Mouse (Mus musculus): Measurements from ENCODE around the gene Olfr1417. TPM values are rescaled to one million over a fixed set of nuclear protein-coding genes. Genes with fewer than 3 reads are reported as not detected.
"Not testable (repeated sequence)": the region's sequence is repeated elsewhere in the genome, so short reads cannot be mapped to it uniquely, and the experiment has no call there.

Gene Olfr1417
- not detected in 2 replicates for polyA plus RNA-seq (2015; fragmentation: Nextera tagmentation; extraction: Ambion mirVana)

- ATAC-seq, result no peak
- Histone ChIP-seq H3K36me3 (no peaks in the 10 kb centered on the region), H3K4me2 (replicated peaks) (no peak within 1 kb of the TSS), H3K9ac (no peak within 1 kb of the TSS), H3K9me3 (no peaks in the 10 kb centered on the region), H3K27ac (no peak within 1 kb of the TSS), H3K27me3 (replicated peaks) (no peaks in the 10 kb centered on the region), H3K4me3 (replicated peaks) (no peak within 1 kb of the TSS), H3K4me1 (replicated peaks) (no peaks in the 10 kb centered on the region)
- 90% methylated on average over 4 of the region's 4 CpGs for WGBS
Measured at GRCm38 (mm10) chr19:11839119-11839518, at the start of gene Olfr1417. Olfr1417 (minus strand) TSS chr19:11839219.

GRCm38 (mm10) chr19:11886265-11886664, 47.2 kb upstream of the Olfr1417 start, which contains the start of gene Olfr1420:
Olfr1420 (plus strand) TSS chr19:11886565.
- no peaks in the 10 kb centered on the region for H3K4me1 ChIP-seq (replicated peaks)
- H3K4me2 ChIP-seq (replicated peaks), result no peak within 1 kb of the TSS
- no peak within 1 kb of the TSS for H3K9ac ChIP-seq
- H3K4me3 ChIP-seq (replicated peaks), result no peak within 1 kb of the TSS
- no peaks in the 10 kb centered on the region for H3K36me3 ChIP-seq
- H3K27ac ChIP-seq, result no peak within 1 kb of the TSS
- 45% methylated on average over 1 of the region's 1 CpGs for WGBS
- no peaks in the 10 kb centered on the region for H3K27me3 ChIP-seq (replicated peaks)
- no peak for ATAC-seq
- H3K9me3 ChIP-seq, result no peaks in the 10 kb centered on the region

GRCm38 (mm10) chr19:11878404-11878803, 39.4 kb upstream of the Olfr1417 start:
- not testable (repeated sequence) for H3K27ac ChIP-seq; H3K4me2 ChIP-seq (replicated peaks); H3K36me3 ChIP-seq; H3K9me3 ChIP-seq; H3K9ac ChIP-seq; H3K4me1 ChIP-seq (replicated peaks); H3K27me3 ChIP-seq (replicated peaks); ATAC-seq; H3K4me3 ChIP-seq (replicated peaks)
- 62% methylated on average over 22 of the region's 22 CpGs for WGBS

DNA sequence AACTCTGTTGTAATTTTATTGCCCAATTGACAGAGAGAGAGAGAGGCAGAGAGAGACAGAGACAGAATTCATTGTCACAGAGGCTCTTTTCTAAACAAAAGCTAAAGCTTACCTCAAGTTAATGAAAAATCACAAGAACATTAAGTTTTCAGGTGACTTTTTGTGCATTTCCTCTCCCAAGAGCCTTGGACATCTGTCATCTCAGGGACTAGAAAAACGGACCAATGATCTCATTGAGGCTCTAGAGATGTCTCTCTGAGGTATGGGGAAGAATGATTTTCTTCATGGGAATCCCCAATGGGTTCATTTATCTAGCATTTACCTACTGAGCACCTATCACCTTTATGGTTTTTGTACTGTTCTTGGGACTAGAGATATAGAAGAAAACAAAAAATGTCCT, 36.0 kb upstream of the Olfr1417 start, which contains the start of gene Olfr1419:
Olfr1419 (minus strand) TSS at position 101 of the 400 bp plus-strand sequence.
- no peaks in the 10 kb centered on the region for H3K9me3 ChIP-seq
- H3K4me1 ChIP-seq (replicated peaks), result no peaks in the 10 kb centered on the region
- no peak within 1 kb of the TSS for H3K4me2 ChIP-seq (replicated peaks)
- no peak for ATAC-seq
- H3K27me3 ChIP-seq (replicated peaks), result no peaks in the 10 kb centered on the region
- no peak within 1 kb of the TSS for H3K4me3 ChIP-seq (replicated peaks)
- no peak within 1 kb of the TSS for H3K27ac ChIP-seq
- H3K9ac ChIP-seq, result no peak within 1 kb of the TSS
- WGBS, result 41% methylated on average over 1 of the region's 1 CpGs
- no peaks in the 10 kb centered on the region for H3K36me3 ChIP-seq

DNA sequence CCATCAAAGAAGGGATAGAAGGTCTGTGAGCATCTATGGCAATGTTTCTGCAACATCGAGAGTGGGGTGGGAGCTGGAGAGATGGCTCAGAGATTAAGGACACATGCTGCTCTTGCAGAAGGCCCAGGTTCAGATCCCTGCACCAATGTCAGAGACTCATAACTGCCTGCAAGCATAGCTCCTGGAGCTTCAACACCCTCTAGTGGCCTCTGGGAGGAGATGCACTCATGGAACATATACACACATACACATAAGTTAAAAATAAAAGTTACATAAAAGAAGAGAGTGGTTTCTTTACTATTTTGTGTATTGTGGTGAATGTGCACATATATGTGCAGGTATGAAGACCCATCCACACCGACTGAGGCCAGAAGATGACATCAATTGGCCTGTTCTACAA, 28.8 kb upstream of the Olfr1417 start:
- WGBS, result 83% methylated on average over 2 of the region's 2 CpGs
- ATAC-seq, result no peak
- H3K4me2 ChIP-seq (replicated peaks), result no peak overlapping the region

GRCm38 (mm10) chr19:11860966-11861365, 21.9 kb upstream of the Olfr1417 start, which contains the start of gene Olfr1418:
Olfr1418 (minus strand) TSS chr19:11861066.
- H3K4me3 ChIP-seq (replicated peaks), result no peak within 1 kb of the TSS
- no peak within 1 kb of the TSS for H3K4me2 ChIP-seq (replicated peaks)
- no peak within 1 kb of the TSS for H3K9ac ChIP-seq
- no peaks in the 10 kb centered on the region for H3K36me3 ChIP-seq
- no peaks in the 10 kb centered on the region for H3K27me3 ChIP-seq (replicated peaks)
- no peak for ATAC-seq
- H3K4me1 ChIP-seq (replicated peaks), result no peaks in the 10 kb centered on the region
- WGBS, result 98% methylated on average over 1 of the region's 1 CpGs
- no peaks in the 10 kb centered on the region for H3K9me3 ChIP-seq
- no peak within 1 kb of the TSS for H3K27ac ChIP-seq

More for the DNA sequence above, 28.8 kb upstream of the Olfr1417 start:
- Histone ChIP-seq H3K9ac (no peak overlapping the region), H3K27ac (no peak overlapping the region), H3K4me3 (replicated peaks) (no peak overlapping the region), H3K36me3 (no peaks in the 10 kb centered on the region), H3K9me3 (no peaks in the 10 kb centered on the region), H3K27me3 (replicated peaks) (no peaks in the 10 kb centered on the region), H3K4me1 (replicated peaks) (no peaks in the 10 kb centered on the region)

DNA sequence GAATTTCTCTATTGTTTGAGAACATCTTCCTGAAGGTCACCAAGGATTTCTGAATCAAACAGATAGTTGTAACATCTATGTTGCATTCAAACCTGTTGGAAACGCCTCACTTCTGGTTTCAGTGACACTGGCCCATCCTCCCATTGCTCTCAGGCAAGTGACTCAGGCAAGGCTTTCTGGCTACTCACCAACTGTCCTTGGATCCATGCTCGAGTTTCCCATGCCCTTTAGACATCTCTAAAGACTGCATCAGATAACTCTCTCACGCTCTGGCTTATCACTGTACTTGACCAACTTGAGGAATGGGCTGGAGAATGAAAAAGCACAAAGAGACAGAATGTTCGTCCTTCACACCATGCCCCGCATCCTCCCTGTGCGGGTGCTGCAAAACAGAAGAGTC, 17.5 kb upstream of the Olfr1417 start:
- Histone ChIP-seq H3K27me3 (replicated peaks) (no peaks in the 10 kb centered on the region), H3K4me2 (replicated peaks) (no peak overlapping the region), H3K27ac (no peak overlapping the region), H3K36me3 (no peaks in the 10 kb centered on the region), H3K4me1 (replicated peaks) (no peaks in the 10 kb centered on the region), H3K9ac (no peak overlapping the region), H3K9me3 (no peaks in the 10 kb centered on the region), H3K4me3 (replicated peaks) (no peak overlapping the region)
- whole genome bisulfite sequencing, result 69% methylated on average over 6 of the region's 6 CpGs
- ATAC-seq, result no peak

DNA sequence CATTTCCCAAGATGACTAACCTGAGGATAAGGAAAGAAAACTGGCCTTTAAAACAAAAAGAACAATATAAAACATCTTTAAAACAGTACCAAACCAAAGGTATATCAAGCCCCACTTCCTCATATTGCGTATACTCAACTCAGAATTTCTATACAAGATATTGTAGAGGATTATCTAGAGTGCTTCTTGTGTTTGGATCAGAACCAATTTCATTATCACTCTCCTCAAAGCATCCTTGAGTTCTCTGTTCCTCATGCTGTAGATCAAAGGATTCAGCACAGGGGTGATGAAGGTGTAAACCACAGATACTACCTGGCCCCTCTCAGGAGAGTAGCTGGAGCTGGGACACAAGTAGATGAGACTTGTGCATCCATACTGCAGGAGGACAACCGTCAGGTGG, 15.8 kb upstream of the Olfr1417 start:
- Histone ChIP-seq H3K27me3 (replicated peaks) (no peaks in the 10 kb centered on the region), H3K36me3 (no peaks in the 10 kb centered on the region), H3K4me3 (replicated peaks) (no peak overlapping the region), H3K4me2 (replicated peaks) (no peak overlapping the region), H3K9me3 (no peaks in the 10 kb centered on the region), H3K9ac (no peak overlapping the region), H3K27ac (no peak overlapping the region), H3K4me1 (replicated peaks) (no peaks in the 10 kb centered on the region)
- WGBS, result 88% methylated on average over 2 of the region's 2 CpGs
- ATAC-seq, result no peak

- Histone ChIP-seq H3K9me3 (no peaks in the 10 kb centered on the region), H3K9ac (no peak overlapping the region), H3K27me3 (replicated peaks) (no peaks in the 10 kb centered on the region), H3K4me2 (replicated peaks) (no peak overlapping the region), H3K4me3 (replicated peaks) (no peak overlapping the region), H3K4me1 (replicated peaks) (no peaks in the 10 kb centered on the region), H3K36me3 (no peaks in the 10 kb centered on the region), H3K27ac (no peak overlapping the region)
- no peak for ATAC-seq
- WGBS, result 72% methylated on average over 4 of the region's 4 CpGs
Measured at GRCm38 (mm10) chr19:11852652-11853051, 13.6 kb upstream of the Olfr1417 start.

- H3K36me3 ChIP-seq, result no peaks in the 10 kb centered on the region
- no peak overlapping the region for H3K4me2 ChIP-seq (replicated peaks)
- no peak overlapping the region for H3K4me3 ChIP-seq (replicated peaks)
- no peaks in the 10 kb centered on the region for H3K4me1 ChIP-seq (replicated peaks)
- ATAC-seq, result no peak
- H3K9me3 ChIP-seq, result no peaks in the 10 kb centered on the region
- 86% methylated on average over 4 of the region's 4 CpGs for WGBS
- no peak overlapping the region for H3K9ac ChIP-seq
- H3K27me3 ChIP-seq (replicated peaks), result no peaks in the 10 kb centered on the region
- H3K27ac ChIP-seq, result no peak overlapping the region
Measured at GRCm38 (mm10) chr19:11846333-11846732, 7.3 kb upstream of the Olfr1417 start.

GRCm38 (mm10) chr19:11823346-11824065, 15.5 kb downstream of the Olfr1417 start:
- H3K36me3 ChIP-seq, result no peaks in the 10 kb centered on the region
- no peak for ATAC-seq
- WGBS, result 44% methylated on average over 4 of the region's 4 CpGs
- H3K9ac ChIP-seq, result no peak overlapping the region
- no peak overlapping the region for H3K4me3 ChIP-seq (replicated peaks)
- H3K4me1 ChIP-seq (replicated peaks), result peaks cover 4% of the 10 kb centered on the region; the same call in 1 of the 2 replicates
- no peaks in the 10 kb centered on the region for H3K27me3 ChIP-seq (replicated peaks)
- H3K9me3 ChIP-seq, result no peaks in the 10 kb centered on the region
- no peak overlapping the region for H3K27ac ChIP-seq
- no peak overlapping the region for H3K4me2 ChIP-seq (replicated peaks)

- peak overlapping the region; percentile 17; the same call in 1 of the 2 replicates for H3K27ac ChIP-seq
- H3K9ac ChIP-seq, result 0 out of 2 replicates have a peak overlapping the region, but pooled peaks have one; percentile 81
- no peaks in the 10 kb centered on the region for H3K27me3 ChIP-seq (replicated peaks)
- peaks cover 10% of the 10 kb centered on the region; the same call in 1 of the 2 replicates for H3K4me1 ChIP-seq (replicated peaks)
- WGBS, result 29% methylated on average over 6 of the region's 6 CpGs
- no peaks in the 10 kb centered on the region for H3K36me3 ChIP-seq
- H3K4me3 ChIP-seq (replicated peaks), result peak overlapping the region; percentile 90
- ATAC-seq, result no peak
- peak overlapping the region; percentile 89 for H3K4me2 ChIP-seq (replicated peaks)
- H3K9me3 ChIP-seq, result no peaks in the 10 kb centered on the region
Measured at GRCm38 (mm10) chr19:11820211-11820610, 18.8 kb downstream of the Olfr1417 start.

GRCm38 (mm10) chr19:11819800-11820199, 19.2 kb downstream of the Olfr1417 start:
- H3K9me3 ChIP-seq, result no peaks in the 10 kb centered on the region
- H3K27ac ChIP-seq, result peak overlapping the region; percentile 17; the same call in 1 of the 2 replicates
- no peaks in the 10 kb centered on the region for H3K27me3 ChIP-seq (replicated peaks)
- peak overlapping the region; percentile 89 for H3K4me2 ChIP-seq (replicated peaks)
- H3K36me3 ChIP-seq, result no peaks in the 10 kb centered on the region
- H3K9ac ChIP-seq, result 0 out of 2 replicates have a peak overlapping the region, but pooled peaks have one; percentile 81
- H3K4me3 ChIP-seq (replicated peaks), result peak overlapping the region; percentile 90
- WGBS, result 0% methylated on average over 15 of the region's 15 CpGs
- H3K4me1 ChIP-seq (replicated peaks), result peaks cover 10% of the 10 kb centered on the region; the same call in 1 of the 2 replicates
- ATAC-seq, result peak; percentile 62
